Mouse (Mus musculus) hindbrain, embryonic 16.5 days (tissue): ENCODE data around the gene Zfp655. TPM values are rescaled to one million over a fixed set of nuclear protein-coding genes. Genes with fewer than 3 reads are reported as not detected.

ENCODE experiments used
- polyA plus RNA-seq: library from polyadenylated mRNA; unstranded; fragments of >200 nt; fragmentation: Nextera tagmentation; extraction: Ambion mirVana; gene quantifications from 2 replicates; pipeline ENCODE4 v1.2.1, GENCODE M21; 2015

Gene Zfp655
- polyA plus RNA-seq, 1 experiment from 2014 or later: 27.2 TPM

Other genes starting within 250 kb of the Zfp655 start
- not detected in 2 replicates for gene Gm4871, start 199.0 kb upstream of the Zfp655 start, polyA plus RNA-seq
- gene 1700018F24Rik, start 188.7 kb upstream of the Zfp655 start, polyA plus RNA-seq: not detected in 2 replicates
- gene Arpc1a, start 147.9 kb upstream of the Zfp655 start, polyA plus RNA-seq: 234 and 235 TPM in 2 replicates
- not detected in 2 replicates for gene Kpna7, start 147.7 kb upstream of the Zfp655 start, polyA plus RNA-seq
- 72.7 and 84.8 TPM in 2 replicates for gene Arpc1b, start 117.5 kb upstream of the Zfp655 start, polyA plus RNA-seq
- 90.9 and 98.7 TPM in 2 replicates for gene Pdap1, start 91.5 kb upstream of the Zfp655 start, polyA plus RNA-seq
- 164 and 169 TPM in 2 replicates for gene Bud31, start 91.4 kb upstream of the Zfp655 start, polyA plus RNA-seq
- 19.6 and 22.4 TPM in 2 replicates for gene Ptcd1, start 64.6 kb upstream of the Zfp655 start, polyA plus RNA-seq
- 45.4 and 47.4 TPM in 2 replicates for gene Cpsf4, start 64.5 kb upstream of the Zfp655 start, polyA plus RNA-seq
- 673 and 743 TPM in 2 replicates for gene Atp5j2, start 39.7 kb upstream of the Zfp655 start, polyA plus RNA-seq
- 13.1 and 14.1 TPM in 2 replicates for gene Zkscan14, start 29.8 kb upstream of the Zfp655 start, polyA plus RNA-seq
- 13.7 and 14.5 TPM in 2 replicates for gene Zkscan5, start 27.2 kb upstream of the Zfp655 start, polyA plus RNA-seq
- gene Zscan25, start 48.8 kb downstream of the Zfp655 start, polyA plus RNA-seq: 0.40 and 0.47 TPM in 2 replicates
- not detected in 2 replicates for gene Cyp3a57, start 113.6 kb downstream of the Zfp655 start, polyA plus RNA-seq
- not detected in 2 replicates for gene Cyp3a16, start 238.0 kb downstream of the Zfp655 start, polyA plus RNA-seq